Mouse (Mus musculus) embryonic facial prominence, embryonic 14.5 days (tissue): Measurements from ENCODE around the gene Rbpj. TPM values are rescaled to one million over a fixed set of nuclear protein-coding genes. Genes with fewer than 3 reads are reported as not detected.

Source experiments
- ATAC-seq: fragments of 200-750 bp; cut with Nextera tagmentation; 2 replicates; pipeline ENCODE4 v1.8.0; 2017; ENCODE audit warnings: low read depth, moderate number of reproducible peaks, moderate TSS enrichment
- DNase-seq: peaks from one replicate; pipeline ENCODE4 v3.0.0-alpha.2; 2015; ENCODE audit warnings: low spot score
- H3K27ac ChIP-seq: fragments of 300-500 bp; sonication (generic); replicated peaks from 2 replicates; pipeline ENCODE4 v1.5.1; 2014; ENCODE audit warnings: low read depth, mild to moderate bottlenecking, low read length, moderate library complexity
- H3K27me3 ChIP-seq: fragments of 300-500 bp; sonication (generic); replicated peaks from 2 replicates; pipeline ENCODE4 v1.6.1; 2014; ENCODE audit warnings: low read length; ENCODE audit not compliant: control insufficient read depth, insufficient read depth
- H3K36me3 ChIP-seq: fragments of 300-500 bp; sonication (generic); 2 replicates; pipeline ENCODE4 v1.6.1; 2014; ENCODE audit warnings: low read length, mixed read lengths; ENCODE audit not compliant: control insufficient read depth, insufficient read depth
- H3K4me1 ChIP-seq: fragments of 300-500 bp; sonication (generic); 2 replicates; pipeline ENCODE4 v1.6.1; 2014; ENCODE audit warnings: antibody characterized with exemption, low read length; ENCODE audit not compliant: control insufficient read depth, insufficient read depth
- H3K4me2 ChIP-seq: fragments of 300-500 bp; sonication (generic); 2 replicates; pipeline ENCODE4 v1.6.1; 2014; ENCODE audit warnings: low read depth, mild to moderate bottlenecking, low read length, moderate library complexity, mixed read lengths
- H3K4me3 ChIP-seq: fragments of 300-500 bp; sonication (generic); 2 replicates; pipeline ENCODE4 v1.5.1; 2014; ENCODE audit warnings: low read depth, mild to moderate bottlenecking, low read length
- H3K9ac ChIP-seq: fragments of 300-500 bp; sonication (generic); 2 replicates; pipeline ENCODE4 v1.6.1; 2014; ENCODE audit warnings: low read depth, mild to moderate bottlenecking, low read length, moderate library complexity, mixed read lengths
- H3K9me3 ChIP-seq: fragments of 300-500 bp; sonication (generic); 2 replicates; pipeline ENCODE4 v1.6.1; 2016; ENCODE audit warnings: low read length; ENCODE audit not compliant: control insufficient read depth
- WGBS: fragments of 180-500 bp; shearing (Covaris S2); extraction: QIAGEN DNeasy Blood & Tissue Kit; methylation state at CpG from one replicate; pipeline ENCODE4 v1.1.7; 2014; 5-methylcytosine and 5-hydroxymethylcytosine counted together
- polyA plus RNA-seq: library from polyadenylated mRNA; unstranded; fragments of >200 nt; fragmentation: Nextera tagmentation; extraction: Ambion mirVana; gene quantifications from 2 replicates; pipeline ENCODE4 v1.2.1, GENCODE M21; 2014

The Rbpj gene
- polyA plus RNA-seq, 1 experiment from 2014 or later: 48.1 TPM

DNA sequence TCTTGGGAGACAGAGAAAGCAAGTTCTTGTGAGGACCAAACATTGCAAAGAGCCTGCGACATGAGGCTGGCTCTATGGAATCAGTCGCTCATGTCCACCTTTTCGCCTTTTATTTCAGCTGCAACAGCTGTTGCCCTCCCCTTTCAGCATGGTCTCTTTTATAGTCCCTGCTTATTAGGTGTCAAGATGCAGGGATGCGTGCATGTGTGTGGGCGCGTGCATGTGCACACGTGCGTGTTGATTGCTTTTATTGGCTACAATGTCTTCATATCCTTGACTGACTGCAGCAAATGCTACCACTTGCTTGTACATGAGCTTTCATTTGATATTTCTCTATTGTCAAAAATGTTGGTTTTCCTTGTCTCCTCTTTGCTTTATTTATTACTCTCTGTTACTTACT, 136.2 kb downstream of the Rbpj start:
- Histone ChIP-seq H3K4me1 (no peaks in the 10 kb centered on the region), H3K4me2 (no peak overlapping the region), H3K27ac (no peak overlapping the region), H3K9me3 (no peaks in the 10 kb centered on the region), H3K4me3 (no peak overlapping the region), H3K9ac (no peak overlapping the region), H3K36me3 (no peaks in the 10 kb centered on the region), H3K27me3 (no peaks in the 10 kb centered on the region)
- DNase-seq (no peak), ATAC-seq (no peak)
- 85% methylated on average over 8 of the region's 8 CpGs for WGBS

DNA sequence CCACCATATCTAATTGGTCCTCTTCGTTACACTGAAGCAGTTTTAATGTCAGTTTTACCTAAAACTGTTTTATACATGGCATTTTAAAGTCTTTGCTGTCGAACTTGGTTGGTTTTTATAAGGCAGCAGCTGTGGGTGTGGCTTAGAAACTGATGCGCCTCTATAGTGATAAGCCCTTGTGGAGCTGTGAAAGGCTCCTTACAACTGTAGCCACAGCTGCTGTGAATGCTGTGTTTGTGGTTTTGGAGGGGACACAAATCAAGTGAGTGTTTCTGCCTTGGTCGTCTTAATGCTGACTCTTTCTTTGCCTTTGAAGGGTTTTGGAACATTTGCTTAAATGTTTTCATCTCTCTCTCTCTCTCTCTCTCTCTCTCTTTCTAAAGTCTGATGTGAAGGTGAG, 139.5 kb downstream of the Rbpj start:
- Histone ChIP-seq H3K9me3 (no peaks in the 10 kb centered on the region), H3K27ac (no peak overlapping the region), H3K4me1 (no peaks in the 10 kb centered on the region), H3K9ac (no peak overlapping the region), H3K4me2 (no peak overlapping the region), H3K4me3 (no peak overlapping the region), H3K27me3 (no peaks in the 10 kb centered on the region), H3K36me3 (no peaks in the 10 kb centered on the region)
- ATAC-seq: no peak
- 80% methylated on average over 4 of the region's 4 CpGs for WGBS
- DNase-seq: no peak

DNA sequence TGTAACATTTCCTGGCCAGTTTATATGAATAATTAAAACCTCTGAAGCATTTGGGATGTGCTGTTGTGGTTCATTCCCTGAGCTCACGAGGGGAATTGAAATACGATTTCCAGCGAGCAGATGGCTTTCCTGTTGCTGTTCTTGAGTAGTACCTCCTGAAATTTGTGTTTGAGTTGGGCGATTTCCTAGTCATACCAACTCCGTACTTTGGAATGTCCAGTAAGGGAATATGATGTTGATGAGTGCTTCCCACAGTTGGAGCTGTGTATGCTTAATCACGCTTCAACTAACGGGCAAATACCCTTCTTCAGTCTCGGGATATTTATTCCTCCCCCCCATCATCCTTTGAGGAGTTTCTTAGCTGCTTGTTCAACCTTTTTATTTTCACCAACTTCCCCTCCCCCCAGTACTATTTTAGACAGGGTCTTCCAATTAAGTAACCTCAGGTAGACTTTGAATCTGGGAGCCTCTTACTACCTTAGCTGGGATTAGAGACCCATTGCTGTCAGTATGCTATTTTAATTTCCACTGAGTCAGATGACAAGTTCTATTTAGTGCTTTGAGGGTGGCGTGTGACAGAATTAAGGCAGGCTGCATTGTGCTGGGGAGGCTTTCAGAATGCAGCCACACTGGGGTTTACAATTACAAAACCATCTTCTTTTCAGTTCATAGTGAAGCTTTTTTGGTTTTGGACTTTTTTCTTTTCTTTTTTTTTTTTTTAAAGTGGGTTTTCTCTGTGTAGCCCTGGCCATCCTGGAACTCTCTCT, 141.5 kb downstream of the Rbpj start:
- Histone ChIP-seq H3K27me3 (no peaks in the 10 kb centered on the region), H3K4me3 (no peak overlapping the region), H3K27ac (no peak overlapping the region), H3K9ac (no peak overlapping the region), H3K36me3 (no peaks in the 10 kb centered on the region), H3K4me2 (no peak overlapping the region), H3K9me3 (no peaks in the 10 kb centered on the region), H3K4me1 (no peaks in the 10 kb centered on the region)
- ATAC-seq: no peak
- no peak for DNase-seq
- 69% methylated on average over 9 of the region's 9 CpGs for WGBS

DNA sequence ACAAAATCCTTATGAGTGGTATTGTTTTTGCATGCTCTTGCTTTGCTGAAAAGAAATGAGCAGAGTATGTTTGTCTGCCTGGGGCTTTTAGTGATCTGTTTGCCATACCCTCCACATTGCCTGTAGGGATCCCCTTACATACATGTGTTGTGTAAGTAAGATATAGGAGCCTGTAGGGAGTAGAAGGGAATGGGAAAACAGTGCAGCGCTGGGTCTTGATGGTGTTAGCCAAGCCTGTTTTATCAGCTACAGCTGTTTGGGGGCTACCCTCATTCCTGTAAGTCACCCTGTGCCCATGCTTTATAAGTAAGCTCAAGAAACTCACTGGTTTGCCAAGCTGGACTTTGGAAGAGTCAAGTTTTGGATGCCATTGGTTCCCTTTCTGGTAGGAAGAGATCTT, 152.9 kb downstream of the Rbpj start:
- Histone ChIP-seq H3K27me3 (no peaks in the 10 kb centered on the region), H3K36me3 (no peaks in the 10 kb centered on the region; the same call in 1 of the 2 replicates), H3K4me3 (no peak overlapping the region), H3K4me2 (no peak overlapping the region), H3K9ac (no peak overlapping the region), H3K4me1 (peaks cover 11% of the 10 kb centered on the region), H3K9me3 (peaks cover 10% of the 10 kb centered on the region), H3K27ac (no peak overlapping the region)
- DNase-seq: no peak
- WGBS: 67% methylated on average over 1 of the region's 1 CpGs
- ATAC-seq: no peak

DNA sequence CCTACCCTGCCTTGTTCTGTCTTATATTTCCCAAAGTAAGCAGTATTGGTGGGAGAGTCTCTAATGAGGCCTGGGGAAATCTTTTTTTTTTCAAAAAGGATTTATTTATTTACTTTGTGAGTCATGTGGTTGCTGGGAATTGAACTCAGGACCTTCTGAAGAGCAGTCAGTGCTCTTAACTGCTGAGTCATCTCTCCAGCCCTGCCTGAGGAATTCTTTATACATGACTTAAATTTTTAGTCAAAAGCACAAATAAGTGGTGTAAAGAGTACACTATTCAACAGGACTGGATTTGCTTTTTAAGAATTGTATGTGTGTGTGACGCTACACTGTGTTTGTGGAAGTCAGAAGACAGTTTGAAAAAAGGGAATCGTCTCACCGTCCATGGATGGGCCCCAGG, 166.1 kb downstream of the Rbpj start:
- WGBS: 74% methylated on average over 3 of the region's 3 CpGs
- ATAC-seq: no peak
- no peak for DNase-seq

DNA sequence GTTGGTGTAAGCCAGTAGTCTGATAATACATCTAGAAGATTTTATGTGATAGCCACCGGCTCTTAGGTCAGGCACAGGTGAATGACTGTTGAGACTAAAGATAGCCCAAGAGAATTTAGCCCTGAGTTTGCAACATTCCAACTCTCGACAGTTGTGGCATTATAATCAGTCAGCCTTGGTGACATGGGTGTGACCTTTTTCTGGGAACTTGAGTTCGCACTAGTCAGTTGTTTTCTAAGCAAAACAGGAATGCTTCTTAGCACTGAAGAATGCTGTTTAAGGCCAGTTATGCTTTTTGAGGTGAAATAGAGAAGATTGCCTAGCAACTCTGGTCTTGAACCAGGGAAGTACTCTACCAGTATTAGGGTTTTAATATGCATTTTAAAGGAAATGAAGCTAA, 170.8 kb downstream of the Rbpj start:
- Histone ChIP-seq H3K9me3 (no peaks in the 10 kb centered on the region), H3K27me3 (no peaks in the 10 kb centered on the region), H3K9ac (no peak overlapping the region), H3K4me1 (no peaks in the 10 kb centered on the region), H3K36me3 (0 out of 2 replicates have a peak, but pooled peaks cover 6% of the 10 kb centered on the region), H3K4me2 (no peak overlapping the region), H3K27ac (no peak overlapping the region), H3K4me3 (no peak overlapping the region)
- 71% methylated on average over 3 of the region's 3 CpGs for WGBS
- ATAC-seq: no peak
- no peak for DNase-seq

More for the DNA sequence above, 166.1 kb downstream of the Rbpj start:
- Histone ChIP-seq H3K27ac (no peak overlapping the region), H3K4me2 (no peak overlapping the region), H3K36me3 (0 out of 2 replicates have a peak, but pooled peaks cover 13% of the 10 kb centered on the region), H3K27me3 (no peaks in the 10 kb centered on the region), H3K4me3 (no peak overlapping the region), H3K9ac (no peak overlapping the region), H3K9me3 (no peaks in the 10 kb centered on the region), H3K4me1 (no peaks in the 10 kb centered on the region)

DNA sequence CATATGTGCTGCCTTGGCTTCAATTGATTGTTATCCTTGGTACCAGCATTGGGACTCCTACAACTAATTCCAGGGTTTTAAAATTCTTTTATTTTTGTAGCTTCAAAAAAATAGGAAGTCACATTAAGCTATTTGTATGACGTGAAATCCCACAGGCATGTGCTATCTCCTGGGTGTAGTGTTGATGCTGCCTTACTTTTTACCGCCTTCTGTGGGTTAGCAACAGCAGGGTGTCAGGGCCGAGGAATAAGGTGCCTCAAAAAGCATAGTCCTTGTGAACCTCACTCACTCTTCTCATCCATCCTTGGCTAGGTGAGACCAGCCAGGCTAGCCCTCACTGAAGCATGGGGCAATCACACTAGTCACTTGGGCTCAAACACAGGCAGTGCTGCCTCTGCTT, 171.3 kb downstream of the Rbpj start:
- 87% methylated on average over 3 of the region's 3 CpGs for WGBS
- no peak overlapping the region for H3K4me2 ChIP-seq
- H3K9ac ChIP-seq: no peak overlapping the region

DNA sequence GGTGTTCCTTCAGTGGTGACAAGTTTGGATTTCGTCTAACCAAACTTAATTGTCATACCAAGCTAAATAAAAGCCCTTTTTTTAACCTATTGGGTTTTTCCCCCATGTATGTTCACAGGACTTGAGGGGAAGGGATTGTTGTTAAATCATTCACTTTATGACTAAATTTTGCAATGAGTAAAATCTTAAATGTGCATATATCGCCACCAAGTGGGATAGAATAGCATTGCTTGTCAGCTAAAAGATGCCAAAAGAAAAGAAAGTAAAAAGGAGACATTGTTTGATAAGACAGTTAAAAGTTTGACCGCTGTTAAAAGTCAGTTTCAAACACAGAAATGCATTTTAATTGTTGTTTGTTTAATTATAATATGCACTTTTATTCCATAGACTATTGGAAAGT, 172.7 kb downstream of the Rbpj start:
- no peaks in the 10 kb centered on the region for H3K9me3 ChIP-seq
- 69% methylated on average over 3 of the region's 3 CpGs for WGBS
- no peaks in the 10 kb centered on the region for H3K27me3 ChIP-seq
- H3K36me3 ChIP-seq: peaks cover 18% of the 10 kb centered on the region
- DNase-seq: no peak
- no peaks in the 10 kb centered on the region for H3K4me1 ChIP-seq
- no peak overlapping the region for H3K4me2 ChIP-seq
- no peak overlapping the region for H3K4me3 ChIP-seq
- no peak overlapping the region for H3K9ac ChIP-seq
- H3K27ac ChIP-seq: no peak overlapping the region
- ATAC-seq: no peak

More for the DNA sequence above, 171.3 kb downstream of the Rbpj start:
- H3K9me3 ChIP-seq: no peaks in the 10 kb centered on the region
- peaks cover 9% of the 10 kb centered on the region; the same call in 1 of the 2 replicates for H3K36me3 ChIP-seq
- ATAC-seq: no peak
- H3K4me3 ChIP-seq: no peak overlapping the region
- H3K27me3 ChIP-seq: no peaks in the 10 kb centered on the region
- no peak for DNase-seq
- H3K4me1 ChIP-seq: no peaks in the 10 kb centered on the region
- H3K27ac ChIP-seq: no peak overlapping the region

DNA sequence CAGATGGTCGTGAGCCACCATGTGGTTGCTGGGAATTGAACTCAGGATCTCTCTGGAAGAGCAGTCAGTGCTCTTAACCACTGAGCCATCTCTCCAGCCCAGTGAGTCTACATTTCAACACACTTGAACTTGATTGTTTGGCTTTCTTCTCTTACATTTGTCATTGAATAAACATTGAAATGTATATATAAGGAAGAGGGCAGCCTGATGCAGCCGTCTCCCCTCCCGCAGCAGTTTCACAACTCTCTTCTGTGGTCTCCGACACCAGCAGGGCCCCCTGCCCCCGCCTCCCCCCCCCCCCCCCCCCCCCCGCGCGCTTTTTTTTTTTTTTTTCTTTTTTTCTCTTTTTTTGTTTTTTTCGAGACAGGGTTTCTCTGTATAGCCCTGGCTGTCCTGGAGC, 180.7 kb downstream of the Rbpj start:
- Histone ChIP-seq H3K27ac (no peak overlapping the region), H3K9ac (no peak overlapping the region), H3K9me3 (no peaks in the 10 kb centered on the region), H3K27me3 (no peaks in the 10 kb centered on the region), H3K36me3 (peaks cover 49% of the 10 kb centered on the region), H3K4me3 (no peak overlapping the region), H3K4me1 (no peaks in the 10 kb centered on the region), H3K4me2 (no peak overlapping the region)
- WGBS: 86% methylated on average over 4 of the region's 9 CpGs
- no peak for ATAC-seq
- DNase-seq: no peak
